27 mouse cellular contexts compared by ENCODE assay signal in the genomic region with DNA sequence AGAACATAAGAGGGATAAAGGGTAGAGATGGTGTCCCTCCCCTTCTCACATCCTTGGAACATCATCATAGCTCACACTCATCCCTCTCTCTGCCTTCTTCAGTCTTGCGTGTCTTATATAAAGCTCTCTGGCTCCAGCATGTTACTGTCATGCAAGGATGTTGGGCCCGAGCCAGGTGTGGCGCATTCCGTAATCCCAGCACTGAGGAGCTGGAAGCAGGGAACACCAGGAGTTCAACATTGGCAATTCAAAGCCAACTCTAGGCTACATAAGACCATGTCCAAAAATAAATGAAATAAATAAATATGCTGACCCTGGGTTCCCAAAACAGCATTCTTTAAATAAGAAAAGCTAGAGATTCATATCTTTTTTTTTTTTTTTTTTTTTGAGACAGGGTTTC. TPM values are rescaled to one million over a fixed set of nuclear protein-coding genes. Genes with fewer than 3 reads are reported as not detected.
DNase-seq lines count a peak whose midpoint lies in the region; ATAC-seq and TF ChIP-seq lines count a peak whose summit lies in the region.
"Had no signal": no experiment of that assay in that cellular context is flagged by ENCODE, and none has a peak within 500 bp of the region (broad histone marks: within the 10 kb centered on the region; RNA-seq: fewer than 3 reads in every experiment).

No protein-coding gene starts in this region.

- peaks cover 3% of the 10 kb centered on the region; the same call in 1 of the 2 replicates for H3K4me1 ChIP-seq in cerebellum, adult 2 months (ENCODE audit: control insufficient read depth, insufficient read depth, low read length)
- H3K4me1 ChIP-seq: embryonic facial prominence, embryonic 15.5 days; limb, embryonic 15.5 days; liver, embryonic 15.5 days had no signal

- TF ChIP-seq CTCF in cerebellum, adult 2 months (IDR thresholded peaks at IDR 0.05; ENCODE audit: borderline replicate concordance, insufficient read depth, low read depth, low read length), result no peak

- DNase-seq in frontal cortex, postnatal 14 days (ENCODE audit: low spot score in 2 of 2), result no peak
- DNase-seq in left cerebral cortex, postnatal 14 days (ENCODE audit: low spot score in 2 of 2), result peak; percentile 23 to 47
- no peak for DNase-seq in left cerebral cortex, adult 9 months (ENCODE audit: low spot score in 2 of 2)
- peak; percentile 29 to 53 for DNase-seq in cerebellum, adult 2 months
- peak; percentile 41 to 57 for DNase-seq in cerebellum, postnatal 36 days
- DNase-seq in ovary, adult 18-20 months (ENCODE audit: low spot score), result no peak
- DNase-seq: gastrocnemius, adult 2 months; thymus, adult 2 months had no signal

- H3K27me3 ChIP-seq in cerebellum, adult 2 months (ENCODE audit: control insufficient read depth, insufficient read depth, low read length), result no peaks in the 10 kb centered on the region
- H3K27me3 ChIP-seq: embryonic facial prominence, embryonic 15.5 days; limb, embryonic 15.5 days; liver, embryonic 15.5 days; midbrain, embryonic 12.5 days; neural tube, embryonic 13.5 days had no signal

- H3K27ac ChIP-seq in cerebellum, adult 2 months (ENCODE audit: insufficient read depth, low read length), result no peak overlapping the region
- H3K27ac ChIP-seq: embryonic facial prominence, embryonic 15.5 days; gastrocnemius, adult 2 months; limb, embryonic 15.5 days; liver, embryonic 15.5 days; midbrain, embryonic 12.5 days; neural tube, embryonic 13.5 days had no signal

- 22% methylated on average over 4 of the region's 4 CpGs for WGBS in cerebellum, adult 2 months

- intact Hi-C loops in left cerebral cortex, postnatal 14 days (cut with DNase I), result no loop called here

- TF ChIP-seq POLR2A in cerebellum, adult 2 months (IDR thresholded peaks at IDR 0.05; ENCODE audit: borderline replicate concordance, insufficient read depth, low read length), result no peak

- ATAC-seq in frontal cortex, adult (ENCODE audit: low TSS enrichment), result peak; percentile 41; the same call in 1 of the 2 replicates
- ATAC-seq: forebrain, embryonic 16.5 days; hindbrain, embryonic 16.5 days; intestine, embryonic 16.5 days; lung, postnatal 0 days had no signal

- H3K4me3 ChIP-seq in cerebellum, adult 2 months (replicated peaks; ENCODE audit: insufficient read depth, low read depth, low read length), result no peak overlapping the region
- H3K4me3 ChIP-seq: embryonic facial prominence, embryonic 15.5 days; gastrocnemius, adult 2 months; limb, embryonic 15.5 days; liver, embryonic 15.5 days; midbrain, embryonic 12.5 days; neural tube, embryonic 13.5 days had no signal

RNA-seq across cellular contexts. Expression of a gene that starts 39.5 kb away (rescaled TPM):
- 1 to 10 TPM; 4.1 to 6.5 TPM for total RNA-seq in left cerebral cortex, postnatal 14 days (2021)
- 5.7 and 8.2 TPM in 2 replicates for polyA plus RNA-seq in cerebellum, adult 2 months (2012; rRNA removed)
- total RNA-seq: CH12.LX; gastrocnemius, adult 2 months; granulocyte monocyte progenitor cell, adult 5-6 weeks; hematopoietic stem cell, adult 5-6 weeks; megakaryocyte progenitor cell, adult 5-6 weeks; MEL had no signal
- polyA plus RNA-seq: intestine, embryonic 16.5 days; large intestine, adult 2 months; limb, embryonic 15.5 days; liver, embryonic 15.5 days; urinary bladder, adult 2 months had no signal

RNA-seq across cellular contexts. Expression of a gene that starts 46.9 kb away (rescaled TPM):
- total RNA-seq in left cerebral cortex, postnatal 14 days (2021), result not detected
- polyA plus RNA-seq in cerebellum, adult 2 months (2012; rRNA removed), result 0.08 TPM in 1 of 2 replicates, not detected in the other
- total RNA-seq: gastrocnemius, adult 2 months; granulocyte monocyte progenitor cell, adult 5-6 weeks; hematopoietic stem cell, adult 5-6 weeks; layer of hippocampus, postnatal 10 days; left cerebral cortex, postnatal 25 days; megakaryocyte progenitor cell, adult 5-6 weeks; MEL had no signal
- polyA plus RNA-seq: forebrain, embryonic 16.5 days; hindbrain, embryonic 16.5 days; intestine, embryonic 16.5 days; large intestine, adult 2 months; limb, embryonic 15.5 days; liver, embryonic 15.5 days; midbrain, embryonic 12.5 days; neural tube, embryonic 13.5 days had no signal

Comparison
In these comparisons a context has a peak if more than half of its experiments do, and no peak if none do; other contexts are left out.
1. DNase-seq: peak in left cerebral cortex, postnatal 14 days (2 of 2), cerebellum, adult 2 months (2 of 2) and cerebellum, postnatal 36 days (2 of 2); none in frontal cortex, postnatal 14 days (0 of 2), left cerebral cortex, adult 9 months (0 of 2) and ovary, adult 18-20 months (single experiment).